8 mouse cellular contexts compared by ENCODE assay signal in the genomic region with DNA sequence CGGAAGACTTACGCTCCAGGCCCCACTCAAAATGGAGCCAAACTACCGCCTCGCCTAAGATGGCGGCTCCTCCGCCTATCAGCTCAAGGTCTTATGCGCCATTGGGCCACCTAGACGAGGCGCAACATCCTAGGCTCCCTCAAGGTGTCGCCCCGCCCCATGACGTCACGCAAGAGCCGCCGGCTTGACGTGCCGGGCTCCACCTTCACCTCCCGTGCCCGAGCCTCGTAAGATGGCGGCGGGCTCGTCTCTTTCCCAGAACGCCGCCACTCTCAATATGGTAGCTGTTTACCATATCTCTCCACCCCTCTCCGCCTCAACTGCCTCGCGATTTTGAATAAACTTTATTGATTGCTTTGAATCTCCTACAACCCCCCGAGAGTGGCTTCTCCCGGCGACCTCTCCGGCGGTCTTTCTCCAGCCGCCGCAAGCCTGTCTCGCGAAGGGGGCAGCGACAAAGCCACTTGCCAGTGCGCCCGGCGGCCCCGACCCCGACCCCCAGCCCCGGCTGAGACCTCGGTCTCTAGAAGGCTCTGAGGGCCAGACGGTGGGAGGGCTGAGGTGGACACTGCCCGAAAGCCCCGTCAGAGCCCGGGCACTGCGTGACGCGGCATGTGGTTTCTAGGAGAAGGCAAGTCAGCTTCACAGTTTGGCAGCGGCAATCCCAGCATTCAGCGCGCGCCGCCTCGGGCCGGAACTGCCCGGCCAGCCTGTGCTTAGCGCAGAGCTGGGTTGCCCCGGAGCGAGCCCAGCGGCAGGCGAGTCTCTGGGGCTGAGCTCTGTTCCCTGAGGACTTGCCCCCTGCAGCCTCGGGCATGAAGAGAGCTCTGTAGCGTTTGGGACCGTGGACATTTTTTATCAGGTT. TPM values are rescaled to one million over a fixed set of nuclear protein-coding genes. Genes with fewer than 3 reads are reported as not detected.
A peak's percentile ranks its signal among the peaks of the same experiment; 100 is the strongest.
DNase-seq lines count a peak whose midpoint lies in the region; ATAC-seq and TF ChIP-seq lines count a peak whose summit lies in the region.

A gene (plus strand): TSS at position 215 of the 865 bp plus-strand sequence.

- H3K36me3 ChIP-seq in heart, embryonic 12.5 days = no peaks in the 10 kb centered on the region
- H3K36me3 ChIP-seq in kidney, postnatal 0 days (ENCODE audit: insufficient read depth, low read length) = no peaks in the 10 kb centered on the region
- no peaks in the 10 kb centered on the region for H3K36me3 ChIP-seq in liver, embryonic 11.5 days (ENCODE audit: control insufficient read depth, insufficient read depth, low read length)
- H3K36me3 ChIP-seq in stomach, embryonic 14.5 days (ENCODE audit: control insufficient read depth, insufficient read depth, low read length) = no peaks in the 10 kb centered on the region

- peak; percentile 97 for DNase-seq in CD4-positive helper T cell, adult 2 months (ENCODE audit: low read depth, low spot score)
- DNase-seq in brain, embryonic 18.5 days (ENCODE audit: low read depth, low spot score) = peak; percentile 92
- DNase-seq in kidney, postnatal 0 days (ENCODE audit: low spot score) = peak; percentile 93
- DNase-seq in liver, embryonic 11.5 days (ENCODE audit: low spot score) = peak; percentile 82
- DNase-seq in naive thymus-derived CD4-positive, alpha-beta T cell, adult 2 months (ENCODE audit: low read depth) = peak; percentile 96

- WGBS in heart, embryonic 12.5 days = 15% methylated on average over 68 of the region's 68 CpGs
- 23% methylated on average over 68 of the region's 68 CpGs for WGBS in kidney, postnatal 0 days
- WGBS in liver, embryonic 11.5 days = 15% methylated on average over 61 of the region's 68 CpGs
- WGBS in stomach, embryonic 14.5 days = 23% methylated on average over 68 of the region's 68 CpGs

- peak within 1 kb of the TSS; percentile 66 for H3K4me3 ChIP-seq in heart, embryonic 12.5 days
- peak within 1 kb of the TSS; percentile 51 for H3K4me3 ChIP-seq in kidney, postnatal 0 days (replicated peaks; ENCODE audit: low read depth, low read length)
- peak within 1 kb of the TSS; percentile 61 for H3K4me3 ChIP-seq in liver, embryonic 11.5 days (ENCODE audit: low read depth, low read length)
- H3K4me3 ChIP-seq in stomach, embryonic 14.5 days (ENCODE audit: low read depth, low read length) = peak within 1 kb of the TSS; percentile 51

- H3K4me2 ChIP-seq in heart, embryonic 12.5 days = peak within 1 kb of the TSS; percentile 81
- peak within 1 kb of the TSS; percentile 59 for H3K4me2 ChIP-seq in kidney, postnatal 0 days (ENCODE audit: low read length)
- peak within 1 kb of the TSS; percentile 74 for H3K4me2 ChIP-seq in liver, embryonic 11.5 days
- peak within 1 kb of the TSS; percentile 55 for H3K4me2 ChIP-seq in stomach, embryonic 14.5 days (replicated peaks; ENCODE audit: low read depth, low read length)

- TF ChIP-seq CTCF in kidney, postnatal 0 days (IDR thresholded peaks at IDR 0.05; ENCODE audit: low read depth) = peak; percentile 39; the same call in 1 of the 2 replicates

- no peaks in the 10 kb centered on the region for H3K4me1 ChIP-seq in heart, embryonic 12.5 days (replicated peaks)
- no peaks in the 10 kb centered on the region for H3K4me1 ChIP-seq in kidney, postnatal 0 days (replicated peaks; ENCODE audit: insufficient read depth, low read length)
- H3K4me1 ChIP-seq in liver, embryonic 11.5 days (replicated peaks; ENCODE audit: control insufficient read depth, insufficient read depth, low read length) = peaks cover 3% of the 10 kb centered on the region; the same call in 1 of the 2 replicates
- no peaks in the 10 kb centered on the region for H3K4me1 ChIP-seq in stomach, embryonic 14.5 days (ENCODE audit: control insufficient read depth, insufficient read depth, low read length)

- ATAC-seq in erythroid progenitor cell, adult 5-6 weeks (replicated peaks; ENCODE audit: low FRiP score, poor library complexity, severe bottlenecking) = peak; percentile 91
- ATAC-seq in heart, embryonic 12.5 days (ENCODE audit: insufficient number of reproducible peaks, low FRiP score) = peak; percentile 96
- peak; percentile 97 for ATAC-seq in kidney, postnatal 0 days (replicated peaks; ENCODE audit: low FRiP score, low read depth)
- ATAC-seq in liver, embryonic 11.5 days (replicated peaks; ENCODE audit: low FRiP score) = peak; percentile 93
- peak; percentile 95 for ATAC-seq in stomach, embryonic 14.5 days (ENCODE audit: insufficient number of reproducible peaks, insufficient read depth, low FRiP score, low read depth)

- H3K27ac ChIP-seq in heart, embryonic 12.5 days (ENCODE audit: poor library complexity, severe bottlenecking) = peak within 1 kb of the TSS; percentile 99
- peak within 1 kb of the TSS; percentile 98 for H3K27ac ChIP-seq in kidney, postnatal 0 days
- H3K27ac ChIP-seq in liver, embryonic 11.5 days (ENCODE audit: low read depth, low read length) = peak within 1 kb of the TSS; percentile 95
- peak within 1 kb of the TSS; percentile 97 for H3K27ac ChIP-seq in stomach, embryonic 14.5 days (ENCODE audit: low read length)

- 0 out of 2 replicates have a peak, but pooled peaks cover 5% of the 10 kb centered on the region for H3K27me3 ChIP-seq in heart, embryonic 12.5 days (replicated peaks)
- no peaks in the 10 kb centered on the region for H3K27me3 ChIP-seq in kidney, postnatal 0 days (ENCODE audit: insufficient read depth, low read length)
- no peaks in the 10 kb centered on the region; the same call in 1 of the 2 replicates for H3K27me3 ChIP-seq in liver, embryonic 11.5 days (replicated peaks; ENCODE audit: control insufficient read depth, insufficient read depth, low read length)
- no peaks in the 10 kb centered on the region for H3K27me3 ChIP-seq in stomach, embryonic 14.5 days (ENCODE audit: control insufficient read depth, insufficient read depth, low read length)

- peak within 1 kb of the TSS; percentile 80 for H3K9ac ChIP-seq in heart, embryonic 12.5 days
- peak within 1 kb of the TSS; percentile 71 for H3K9ac ChIP-seq in kidney, postnatal 0 days (ENCODE audit: low read depth, low read length)
- peak within 1 kb of the TSS; percentile 82 for H3K9ac ChIP-seq in liver, embryonic 11.5 days (ENCODE audit: low read depth, low read length)
- peak within 1 kb of the TSS; percentile 57 for H3K9ac ChIP-seq in stomach, embryonic 14.5 days (replicated peaks; ENCODE audit: low read depth, low read length)

- no peaks in the 10 kb centered on the region; the same call in 1 of the 2 replicates for H3K9me3 ChIP-seq in heart, embryonic 12.5 days (replicated peaks)
- no peaks in the 10 kb centered on the region for H3K9me3 ChIP-seq in kidney, postnatal 0 days (replicated peaks; ENCODE audit: low read length)
- no peaks in the 10 kb centered on the region for H3K9me3 ChIP-seq in liver, embryonic 11.5 days (ENCODE audit: control insufficient read depth, low read length)
- H3K9me3 ChIP-seq in stomach, embryonic 14.5 days (ENCODE audit: control insufficient read depth, low read depth, low read length) = no peaks in the 10 kb centered on the region

RNA-seq across cellular contexts. Expression of the gene that starts here (rescaled TPM):
- total RNA-seq in erythroid progenitor cell, adult 5-6 weeks (2015; ENCODE audit: low replicate concordance) = 38.2 and 52.0 TPM in 2 replicates
- total RNA-seq in erythroid progenitor cell, adult 5-6 weeks (2017; ENCODE audit: low replicate concordance) = 34.4 and 36.4 TPM in 2 replicates
- 17.0 and 19.0 TPM in 2 replicates for polyA plus RNA-seq in heart, embryonic 12.5 days (2016; fragmentation: Nextera tagmentation; extraction: Ambion mirVana)
- polyA plus RNA-seq in kidney, postnatal 0 days (2015; fragmentation: Nextera tagmentation; extraction: Ambion mirVana) = 10.0 and 10.3 TPM in 2 replicates
- polyA plus RNA-seq in liver, embryonic 11.5 days (2014; fragmentation: Nextera tagmentation; extraction: Ambion mirVana) = 10.8 and 14.2 TPM in 2 replicates
- polyA plus RNA-seq in stomach, embryonic 14.5 days (2014; fragmentation: Nextera tagmentation; extraction: Ambion mirVana) = 20.0 and 20.9 TPM in 2 replicates

Comparison
In these comparisons a context has a peak if more than half of its experiments do, and no peak if none do; other contexts are left out.
1. Peak in every context shown above with its lines: DNase-seq, ATAC-seq, H3K4me3 ChIP-seq and H3K27ac ChIP-seq.